Mouse (Mus musculus) hindbrain, embryonic 13.5 days (tissue): ENCODE data around the gene Drd5. TPM values are rescaled to one million over a fixed set of nuclear protein-coding genes. Genes with fewer than 3 reads are reported as not detected.

ENCODE experiments used
- ATAC-seq: fragments of 200-750 bp; cut with Nextera tagmentation; 2 replicates; pipeline ENCODE4 v1.8.0; 2017; ENCODE audit warnings: moderate TSS enrichment; ENCODE audit not compliant: low FRiP score
- H3K27ac ChIP-seq: fragments of 300-500 bp; sonication (generic); 2 replicates; pipeline ENCODE4 v1.5.1; 2015; ENCODE audit warnings: inconsistent platforms, mild to moderate bottlenecking, moderate library complexity
- H3K27me3 ChIP-seq: fragments of 300-500 bp; sonication (generic); 2 replicates; pipeline ENCODE4 v1.6.1; 2015; ENCODE audit warnings: mild to moderate bottlenecking, inconsistent platforms
- H3K36me3 ChIP-seq: fragments of 300-500 bp; sonication (generic); 2 replicates; pipeline ENCODE4 v1.6.1; 2015; ENCODE audit warnings: mild to moderate bottlenecking, inconsistent platforms
- H3K4me1 ChIP-seq: fragments of 300-500 bp; sonication (generic); replicated peaks from 2 replicates; pipeline ENCODE4 v1.6.1; 2015; ENCODE audit warnings: inconsistent platforms
- H3K4me2 ChIP-seq: fragments of 300-500 bp; sonication (generic); 2 replicates; pipeline ENCODE4 v1.6.1; 2015; ENCODE audit warnings: inconsistent platforms, mild to moderate bottlenecking, moderate library complexity
- H3K4me3 ChIP-seq: fragments of 300-500 bp; sonication (generic); 2 replicates; pipeline ENCODE4 v1.5.1; 2015; ENCODE audit warnings: mild to moderate bottlenecking, inconsistent platforms
- H3K9ac ChIP-seq: fragments of 300-500 bp; sonication (generic); 2 replicates; pipeline ENCODE4 v1.6.1; 2015; ENCODE audit warnings: mild to moderate bottlenecking, inconsistent platforms
- H3K9me3 ChIP-seq: fragments of 300-500 bp; sonication (generic); 2 replicates; pipeline ENCODE4 v1.6.1; 2016; ENCODE audit warnings: inconsistent platforms
- WGBS: fragments of 180-500 bp; shearing (Covaris S2); methylation state at CpG from one replicate; pipeline ENCODE4 v1.1.7; 2015; 5-methylcytosine and 5-hydroxymethylcytosine counted together
- polyA plus RNA-seq: library from polyadenylated mRNA; unstranded; fragments of >200 nt; fragmentation: Nextera tagmentation; extraction: Ambion mirVana; gene quantifications from 2 replicates; pipeline ENCODE4 v1.2.1, GENCODE M21; 2015

Gene Drd5
- 0.13 and 0.35 TPM in 2 replicates for polyA plus RNA-seq

GRCm38 (mm10) chr5:38318966-38319786, at the start of gene Drd5:
Drd5 (plus strand) TSS chr5:38319367.
- H3K9me3 ChIP-seq: no peaks in the 10 kb centered on the region
- H3K4me2 ChIP-seq: peak within 1 kb of the TSS; percentile 86
- H3K36me3 ChIP-seq: no peaks in the 10 kb centered on the region
- H3K27me3 ChIP-seq: peaks cover 54% of the 10 kb centered on the region
- peak; percentile 72; the same call in 1 of the 2 replicates for ATAC-seq
- H3K4me1 ChIP-seq: peaks cover 10% of the 10 kb centered on the region
- H3K4me3 ChIP-seq: peak within 1 kb of the TSS; percentile 49
- 2% methylated on average over 66 of the region's 67 CpGs for WGBS
- no peak within 1 kb of the TSS for H3K27ac ChIP-seq
- peak within 1 kb of the TSS; percentile 69 for H3K9ac ChIP-seq

GRCm38 (mm10) chr5:38270942-38271341, 48.2 kb upstream of the Drd5 start:
- Histone ChIP-seq H3K4me1 (peaks cover 3% of the 10 kb centered on the region; the same call in 1 of the 2 replicates), H3K4me3 (no peak overlapping the region), H3K27me3 (peaks cover 31% of the 10 kb centered on the region), H3K9me3 (no peaks in the 10 kb centered on the region), H3K27ac (no peak overlapping the region), H3K9ac (no peak overlapping the region), H3K36me3 (peaks cover 51% of the 10 kb centered on the region), H3K4me2 (no peak overlapping the region)
- ATAC-seq: no peak
- WGBS: 94% methylated on average over 3 of the region's 3 CpGs

GRCm38 (mm10) chr5:38273831-38274230, 45.3 kb upstream of the Drd5 start:
- no peaks in the 10 kb centered on the region for H3K9me3 ChIP-seq
- peaks cover 60% of the 10 kb centered on the region for H3K27me3 ChIP-seq
- 89% methylated on average over 4 of the region's 4 CpGs for WGBS
- no peak overlapping the region for H3K9ac ChIP-seq
- H3K4me1 ChIP-seq: peaks cover 23% of the 10 kb centered on the region
- no peak overlapping the region for H3K4me3 ChIP-seq
- H3K4me2 ChIP-seq: no peak overlapping the region
- peaks cover 26% of the 10 kb centered on the region for H3K36me3 ChIP-seq
- no peak for ATAC-seq
- no peak overlapping the region for H3K27ac ChIP-seq

- Histone ChIP-seq H3K9ac (peak within 1 kb of the TSS; percentile 46; the same call in 1 of the 2 replicates), H3K27me3 (peaks cover 78% of the 10 kb centered on the region)
- ATAC-seq: no peak
Measured at GRCm38 (mm10) chr5:38275771-38276170, 43.4 kb upstream of the Drd5 start, which contains the start of gene Otop1. Otop1 (plus strand) TSS chr5:38275972.

GRCm38 (mm10) chr5:38276451-38276850, 42.7 kb upstream of the Drd5 start:
- H3K4me3 ChIP-seq: peak overlapping the region; percentile 42
- WGBS: under 1% methylated on average over 19 of the region's 19 CpGs

More at GRCm38 (mm10) chr5:38275771-38276170, 43.4 kb upstream of the Drd5 start, which contains the start of gene Otop1:
- peak within 1 kb of the TSS; percentile 58 for H3K4me2 ChIP-seq
- no peak within 1 kb of the TSS for H3K27ac ChIP-seq
- no peaks in the 10 kb centered on the region for H3K9me3 ChIP-seq
- H3K4me3 ChIP-seq: peak within 1 kb of the TSS; percentile 42
- WGBS: 2% methylated on average over 4 of the region's 4 CpGs
- peaks cover 23% of the 10 kb centered on the region for H3K4me1 ChIP-seq
- H3K36me3 ChIP-seq: peaks cover 10% of the 10 kb centered on the region

GRCm38 (mm10) chr5:38277098-38277866, 41.9 kb upstream of the Drd5 start:
- H3K4me2 ChIP-seq: peak overlapping the region; percentile 58
- H3K36me3 ChIP-seq: no peaks in the 10 kb centered on the region; the same call in 1 of the 2 replicates
- ATAC-seq: peak; percentile 33
- H3K27me3 ChIP-seq: peaks cover 81% of the 10 kb centered on the region
- H3K4me3 ChIP-seq: peak overlapping the region; percentile 42
- H3K27ac ChIP-seq: no peak overlapping the region
- H3K9me3 ChIP-seq: no peaks in the 10 kb centered on the region
- 1% methylated on average over 65 of the region's 65 CpGs for WGBS
- peaks cover 23% of the 10 kb centered on the region for H3K4me1 ChIP-seq
- H3K9ac ChIP-seq: peak overlapping the region; percentile 60

More at GRCm38 (mm10) chr5:38276451-38276850, 42.7 kb upstream of the Drd5 start:
- no peak for ATAC-seq
- Histone ChIP-seq H3K27me3 (peaks cover 81% of the 10 kb centered on the region), H3K4me1 (peaks cover 23% of the 10 kb centered on the region), H3K9ac (peak overlapping the region; percentile 46; the same call in 1 of the 2 replicates), H3K9me3 (no peaks in the 10 kb centered on the region), H3K27ac (no peak overlapping the region), H3K4me2 (peak overlapping the region; percentile 58), H3K36me3 (peaks cover 4% of the 10 kb centered on the region)

GRCm38 (mm10) chr5:38277936-38278600, 41.1 kb upstream of the Drd5 start:
- peak overlapping the region; percentile 58 for H3K4me2 ChIP-seq
- H3K9me3 ChIP-seq: no peaks in the 10 kb centered on the region
- H3K27me3 ChIP-seq: peaks cover 81% of the 10 kb centered on the region
- peaks cover 23% of the 10 kb centered on the region for H3K4me1 ChIP-seq
- peak overlapping the region; percentile 42 for H3K4me3 ChIP-seq
- ATAC-seq: 0 out of 2 replicates have a peak, but pooled peaks have one; percentile 22
- H3K9ac ChIP-seq: peak overlapping the region; percentile 60; the same call in 1 of the 2 replicates
- H3K27ac ChIP-seq: no peak overlapping the region
- no peaks in the 10 kb centered on the region for H3K36me3 ChIP-seq
- WGBS: 22% methylated on average over 12 of the region's 12 CpGs

GRCm38 (mm10) chr5:38280075-38280474, 39.1 kb upstream of the Drd5 start:
- 59% methylated on average over 1 of the region's 1 CpGs for WGBS
- Histone ChIP-seq H3K9ac (no peak overlapping the region), H3K36me3 (no peaks in the 10 kb centered on the region), H3K9me3 (no peaks in the 10 kb centered on the region), H3K4me3 (no peak overlapping the region), H3K4me1 (peaks cover 23% of the 10 kb centered on the region), H3K4me2 (no peak overlapping the region), H3K27me3 (peaks cover 61% of the 10 kb centered on the region), H3K27ac (no peak overlapping the region)
- no peak for ATAC-seq

- H3K27me3 ChIP-seq: peaks cover 6% of the 10 kb centered on the region
- no peak for ATAC-seq
- no peak overlapping the region for H3K4me2 ChIP-seq
- no peak overlapping the region for H3K9ac ChIP-seq
- H3K9me3 ChIP-seq: no peaks in the 10 kb centered on the region
- H3K27ac ChIP-seq: no peak overlapping the region
- H3K4me3 ChIP-seq: no peak overlapping the region
- no peaks in the 10 kb centered on the region for H3K36me3 ChIP-seq
- 58% methylated on average over 9 of the region's 9 CpGs for WGBS
- H3K4me1 ChIP-seq: no peaks in the 10 kb centered on the region
Measured at GRCm38 (mm10) chr5:38285724-38286123, 33.4 kb upstream of the Drd5 start.

GRCm38 (mm10) chr5:38288476-38288875, 30.7 kb upstream of the Drd5 start:
- Histone ChIP-seq H3K4me2 (no peak overlapping the region), H3K9me3 (no peaks in the 10 kb centered on the region), H3K9ac (no peak overlapping the region), H3K4me1 (no peaks in the 10 kb centered on the region), H3K36me3 (no peaks in the 10 kb centered on the region), H3K27ac (no peak overlapping the region), H3K27me3 (no peaks in the 10 kb centered on the region), H3K4me3 (no peak overlapping the region)
- WGBS: 90% methylated on average over 3 of the region's 3 CpGs
- no peak for ATAC-seq

- no peak overlapping the region for H3K4me3 ChIP-seq
- no peak overlapping the region for H3K27ac ChIP-seq
- 91% methylated on average over 12 of the region's 12 CpGs for WGBS
- H3K4me2 ChIP-seq: no peak overlapping the region
- H3K9ac ChIP-seq: no peak overlapping the region
- H3K36me3 ChIP-seq: no peaks in the 10 kb centered on the region
- ATAC-seq: no peak
- H3K4me1 ChIP-seq: no peaks in the 10 kb centered on the region
- H3K27me3 ChIP-seq: no peaks in the 10 kb centered on the region
- no peaks in the 10 kb centered on the region for H3K9me3 ChIP-seq
Measured at GRCm38 (mm10) chr5:38301761-38302411, 17.3 kb upstream of the Drd5 start.
